Mouse (Mus musculus) forebrain, embryonic 11.5 days (tissue): ENCODE data around the gene Myo3b. TPM values are rescaled to one million over a fixed set of nuclear protein-coding genes. Genes with fewer than 3 reads are reported as not detected.

Source experiments
- ATAC-seq: fragments of 200-750 bp; cut with Nextera tagmentation; replicated peaks from 2 replicates; pipeline ENCODE4 v1.8.0; 2017; ENCODE audit warnings: moderate TSS enrichment; ENCODE audit not compliant: low FRiP score
- DNase-seq: peaks from one replicate; pipeline ENCODE4 v3.0.0-alpha.2; 2017; ENCODE audit warnings: low spot score
- H3K27ac ChIP-seq: fragments of 300-500 bp; sonication (generic); 2 replicates; pipeline ENCODE4 v1.5.1; 2014; ENCODE audit warnings: low read depth, low read length
- H3K27me3 ChIP-seq: fragments of 300-500 bp; sonication (generic); 2 replicates; pipeline ENCODE4 v1.6.1; 2014; ENCODE audit warnings: mild to moderate bottlenecking, low read length, mixed read lengths; ENCODE audit not compliant: control insufficient read depth, insufficient read depth
- H3K36me3 ChIP-seq: fragments of 300-500 bp; sonication (generic); 2 replicates; pipeline ENCODE4 v1.6.1; 2014; ENCODE audit warnings: mild to moderate bottlenecking, low read length, moderate library complexity, mixed read lengths; ENCODE audit not compliant: control insufficient read depth, insufficient read depth
- H3K4me1 ChIP-seq: fragments of 300-500 bp; sonication (generic); replicated peaks from 2 replicates; pipeline ENCODE4 v1.6.1; 2014; ENCODE audit warnings: low read length, mixed read lengths; ENCODE audit not compliant: control insufficient read depth, insufficient read depth
- H3K4me2 ChIP-seq: fragments of 300-500 bp; sonication (generic); 2 replicates; pipeline ENCODE4 v1.6.1; 2014; ENCODE audit warnings: low read depth, mild to moderate bottlenecking, low read length, moderate library complexity, mixed read lengths; ENCODE audit not compliant: severe bottlenecking
- H3K4me3 ChIP-seq: fragments of 300-500 bp; sonication (generic); 2 replicates; pipeline ENCODE4 v1.5.1; 2014; ENCODE audit warnings: low read depth, low read length
- H3K9ac ChIP-seq: fragments of 300-500 bp; sonication (generic); 2 replicates; pipeline ENCODE4 v1.6.1; 2014; ENCODE audit warnings: low read length
- H3K9me3 ChIP-seq: fragments of 300-500 bp; sonication (generic); 2 replicates; pipeline ENCODE4 v1.6.1; 2016; ENCODE audit warnings: low read length, mixed read lengths; ENCODE audit not compliant: control insufficient read depth
- WGBS: fragments of 180-500 bp; shearing (Covaris S2); extraction: QIAGEN DNeasy Blood & Tissue Kit; methylation state at CpG from one replicate; pipeline ENCODE4 v1.1.7; 2014; 5-methylcytosine and 5-hydroxymethylcytosine counted together
- polyA plus RNA-seq: library from polyadenylated mRNA; unstranded; fragments of >200 nt; fragmentation: Nextera tagmentation; extraction: Ambion mirVana; gene quantifications from 2 replicates; pipeline ENCODE4 v1.2.1, GENCODE M21; 2014

Myo3b gene
- polyA plus RNA-seq, 1 experiment from 2014 or later: not detected

DNA sequence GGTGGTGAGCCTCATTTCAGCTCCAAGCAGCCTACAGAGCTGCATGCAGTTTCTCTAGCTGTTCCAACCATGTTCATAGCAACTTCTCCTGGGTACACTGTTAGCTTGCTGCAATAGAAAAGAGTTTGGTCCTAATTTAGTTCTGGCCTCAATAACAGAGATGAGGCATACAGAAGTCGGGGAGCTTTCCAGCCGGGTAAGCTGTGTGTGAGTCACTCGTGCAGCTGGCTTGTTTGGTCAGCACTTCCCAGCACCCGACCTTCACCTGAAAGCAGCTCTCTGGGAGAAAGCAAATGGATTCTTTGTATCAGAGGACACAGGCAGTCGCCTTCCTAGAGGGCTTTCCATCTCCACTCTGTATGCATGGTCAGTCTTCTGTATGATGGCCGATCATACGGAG is 70.1 kb downstream of the Myo3b start:
- no peak overlapping the region for H3K27ac ChIP-seq
- H3K36me3 ChIP-seq: no peaks in the 10 kb centered on the region
- peak; percentile 18 for DNase-seq
- no peak overlapping the region for H3K9ac ChIP-seq
- H3K4me3 ChIP-seq: no peak overlapping the region
- no peaks in the 10 kb centered on the region for H3K4me1 ChIP-seq
- H3K27me3 ChIP-seq: no peaks in the 10 kb centered on the region
- no peak for ATAC-seq
- WGBS: 71% methylated on average over 7 of the region's 7 CpGs
- no peak overlapping the region for H3K4me2 ChIP-seq
- H3K9me3 ChIP-seq: no peaks in the 10 kb centered on the region

DNA sequence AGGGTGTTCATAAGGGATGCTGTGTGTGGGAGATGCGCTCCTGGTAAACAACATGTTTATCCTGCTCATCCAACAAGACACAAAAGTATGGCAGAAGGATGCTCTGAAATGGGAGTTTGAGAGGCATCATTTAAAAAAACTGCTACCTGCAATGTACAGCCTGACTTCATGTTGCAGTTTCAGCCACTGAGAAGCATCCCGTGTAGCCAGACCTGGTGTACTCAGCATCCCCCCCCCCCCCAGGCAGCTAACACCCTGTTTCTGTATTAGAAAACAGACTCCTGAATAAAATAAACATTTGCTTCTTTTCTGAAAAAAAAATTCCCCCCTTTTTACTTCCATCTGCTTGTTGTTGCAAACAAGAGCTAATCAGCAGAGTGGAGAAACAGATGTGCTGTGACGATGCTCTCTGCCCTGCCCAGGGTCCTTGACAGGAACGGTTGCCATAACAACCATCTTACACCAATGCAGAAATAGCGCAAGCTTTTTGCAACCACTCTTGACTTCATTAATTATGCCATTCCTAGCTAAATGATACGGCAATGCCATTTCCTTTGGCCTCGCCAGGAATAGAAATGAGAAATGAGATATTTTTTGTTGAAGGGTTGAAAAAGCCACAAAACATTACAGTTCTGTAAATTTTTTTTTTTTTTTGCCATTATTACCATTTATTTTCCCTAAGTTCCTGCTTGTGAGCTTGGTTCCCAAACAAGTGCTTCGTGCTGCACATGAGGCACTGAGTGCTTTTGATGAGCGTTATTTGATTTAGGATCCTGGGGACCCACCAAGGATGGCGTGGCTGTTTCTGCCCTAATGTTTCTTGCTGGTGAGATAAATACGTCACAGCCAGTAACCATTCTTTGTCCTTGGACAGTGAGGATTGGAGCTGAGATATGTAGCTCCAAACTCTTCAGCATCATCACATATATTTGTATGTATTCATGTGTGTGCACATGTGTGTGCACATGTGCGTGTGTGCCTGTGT is 75.2 kb downstream of the Myo3b start:
- H3K9me3 ChIP-seq: no peaks in the 10 kb centered on the region
- no peaks in the 10 kb centered on the region for H3K4me1 ChIP-seq
- peak; percentile 64 for ATAC-seq
- H3K4me3 ChIP-seq: no peak overlapping the region
- H3K9ac ChIP-seq: no peak overlapping the region
- peak overlapping the region; percentile 42; the same call in 1 of the 2 replicates for H3K27ac ChIP-seq
- no peak overlapping the region for H3K4me2 ChIP-seq
- no peaks in the 10 kb centered on the region for H3K36me3 ChIP-seq
- H3K27me3 ChIP-seq: no peaks in the 10 kb centered on the region
- DNase-seq: no peak
- 62% methylated on average over 12 of the region's 12 CpGs for WGBS

DNA sequence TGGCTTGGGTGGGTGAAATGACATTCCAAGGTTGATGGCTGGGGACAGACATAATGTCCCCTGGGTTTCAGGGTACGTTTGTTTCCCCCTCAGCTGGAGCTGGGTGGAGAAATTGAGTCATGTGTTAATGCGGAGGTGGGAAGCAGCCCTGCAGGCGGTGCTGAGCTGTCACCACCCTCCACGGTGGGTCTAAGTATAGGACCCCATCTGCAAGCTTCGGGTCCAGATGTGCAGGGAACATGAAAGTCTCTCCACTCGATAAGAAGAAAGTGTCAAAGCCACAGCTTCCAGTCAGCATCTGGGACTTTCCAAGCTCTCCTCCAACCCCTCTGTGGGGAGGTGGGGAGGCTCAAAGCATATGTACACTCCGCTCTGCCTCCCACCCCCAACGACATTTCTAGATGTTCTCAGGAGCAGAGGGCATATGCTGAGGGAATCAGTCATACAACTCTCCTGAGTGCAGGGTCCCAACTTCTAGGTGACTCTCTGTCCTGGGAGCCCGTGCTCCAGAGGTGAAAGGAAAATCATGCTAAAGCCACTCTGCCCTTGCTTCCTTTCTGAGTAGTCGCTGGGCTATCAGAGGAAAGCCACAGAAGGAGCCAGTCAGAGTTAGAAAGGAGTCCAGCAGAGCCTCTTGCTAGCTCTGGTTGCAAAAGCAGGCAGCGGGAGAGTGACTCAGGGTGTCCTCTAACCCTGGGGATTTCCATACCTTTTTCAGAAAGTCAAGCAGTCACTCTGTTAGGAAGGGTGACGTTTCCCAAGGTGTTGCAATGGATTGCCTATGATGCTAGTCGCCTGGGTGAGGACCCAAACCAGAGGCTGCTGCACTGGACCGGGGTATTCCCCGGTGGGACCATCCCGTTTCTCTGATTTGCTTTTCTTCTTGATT is 79.7 kb downstream of the Myo3b start:
- Histone ChIP-seq H3K4me1 (no peaks in the 10 kb centered on the region), H3K4me3 (no peak overlapping the region), H3K9me3 (no peaks in the 10 kb centered on the region), H3K27me3 (no peaks in the 10 kb centered on the region), H3K9ac (no peak overlapping the region), H3K27ac (no peak overlapping the region), H3K36me3 (no peaks in the 10 kb centered on the region), H3K4me2 (no peak overlapping the region)
- WGBS: 75% methylated on average over 16 of the region's 16 CpGs
- no peak for ATAC-seq
- DNase-seq: no peak

- no peak for DNase-seq
- 93% methylated on average over 2 of the region's 2 CpGs for WGBS
Observed at GRCm38 (mm10) chr2:70119265-70119663, 80.3 kb downstream of the Myo3b start.

DNA sequence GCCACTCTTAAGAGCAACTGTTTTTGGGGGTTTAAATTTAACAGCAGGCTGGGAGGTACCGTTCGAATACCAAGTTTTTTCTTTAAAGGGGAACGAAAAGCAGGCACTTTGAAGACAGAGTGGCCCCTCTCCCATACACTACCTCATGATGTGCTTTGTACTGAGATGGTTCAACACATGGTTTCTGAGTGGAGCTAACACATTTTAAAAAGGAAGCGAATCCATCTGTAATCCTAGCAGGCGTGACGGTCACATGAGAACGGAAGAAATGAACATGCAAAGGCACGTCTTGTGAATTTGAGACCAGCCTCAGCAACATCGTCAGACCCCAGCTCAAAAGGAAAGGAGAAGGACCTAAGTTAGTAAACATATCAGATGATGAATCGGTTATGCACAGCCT is 87.4 kb downstream of the Myo3b start:
- 76% methylated on average over 10 of the region's 10 CpGs for WGBS
- Histone ChIP-seq H3K4me1 (peaks cover 3% of the 10 kb centered on the region; the same call in 1 of the 2 replicates), H3K9ac (no peak overlapping the region)

More at GRCm38 (mm10) chr2:70119265-70119663, 80.3 kb downstream of the Myo3b start:
- Histone ChIP-seq H3K4me1 (no peaks in the 10 kb centered on the region), H3K4me3 (no peak overlapping the region), H3K27me3 (no peaks in the 10 kb centered on the region), H3K27ac (no peak overlapping the region), H3K9ac (no peak overlapping the region), H3K4me2 (no peak overlapping the region), H3K9me3 (no peaks in the 10 kb centered on the region), H3K36me3 (no peaks in the 10 kb centered on the region)
- ATAC-seq: no peak

GRCm38 (mm10) chr2:70126783-70127182 is 87.9 kb downstream of the Myo3b start:
- Histone ChIP-seq H3K27ac (no peak overlapping the region), H3K27me3 (peaks cover 1% of the 10 kb centered on the region; the same call in 1 of the 2 replicates), H3K4me2 (peak overlapping the region; percentile 12), H3K4me3 (no peak overlapping the region), H3K9ac (no peak overlapping the region), H3K4me1 (peaks cover 3% of the 10 kb centered on the region; the same call in 1 of the 2 replicates), H3K9me3 (no peaks in the 10 kb centered on the region), H3K36me3 (no peaks in the 10 kb centered on the region)
- under 1% methylated on average over 13 of the region's 13 CpGs for WGBS
- DNase-seq (peak; percentile 93), ATAC-seq (peak; percentile 53)

More for the DNA sequence above, 87.4 kb downstream of the Myo3b start:
- H3K4me2 ChIP-seq: no peak overlapping the region; the same call in 1 of the 2 replicates
- H3K27ac ChIP-seq: no peak overlapping the region
- H3K9me3 ChIP-seq: no peaks in the 10 kb centered on the region
- ATAC-seq: no peak
- no peaks in the 10 kb centered on the region for H3K36me3 ChIP-seq
- no peak for DNase-seq
- no peak overlapping the region for H3K4me3 ChIP-seq
- no peaks in the 10 kb centered on the region for H3K27me3 ChIP-seq

DNA sequence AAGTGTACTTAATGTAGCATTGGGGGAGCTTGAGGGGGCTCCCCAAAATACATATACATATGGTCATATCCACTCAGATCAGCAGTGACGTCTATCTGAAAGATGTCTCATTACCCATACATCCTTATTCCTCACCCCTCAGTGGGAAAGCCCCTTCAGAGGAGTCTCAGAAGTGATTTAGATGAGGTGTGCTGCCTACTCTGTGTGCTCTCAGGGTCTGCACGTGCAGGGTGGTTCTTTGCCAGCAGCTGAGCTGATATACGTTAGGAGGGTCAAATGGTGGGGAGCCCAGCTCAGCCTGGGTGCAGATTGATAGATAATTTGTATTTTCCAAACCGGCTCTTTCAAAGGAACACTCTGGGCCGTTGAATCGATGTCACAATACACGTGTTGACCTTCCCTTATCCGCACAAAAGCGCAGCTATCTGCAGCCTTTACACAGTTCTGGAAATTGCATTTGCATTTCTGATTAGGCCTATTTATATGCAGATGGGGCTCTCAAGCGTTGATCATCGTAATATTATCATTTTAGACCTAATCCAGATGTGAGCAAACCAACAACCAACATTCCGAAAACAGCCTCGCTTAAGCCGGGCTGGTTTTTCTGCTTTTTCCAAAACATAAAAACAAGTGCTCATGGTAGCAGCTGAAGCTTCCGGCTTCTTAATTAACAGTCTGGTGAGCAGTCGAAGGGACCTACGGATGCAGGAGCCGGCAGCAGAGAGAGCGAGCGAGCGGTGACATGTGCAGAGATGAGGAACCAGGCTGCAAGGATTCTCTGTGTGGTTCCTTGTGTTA is 88.6 kb downstream of the Myo3b start:
- Histone ChIP-seq H3K36me3 (no peaks in the 10 kb centered on the region), H3K4me2 (peak overlapping the region; percentile 12; the same call in 1 of the 2 replicates), H3K27me3 (peaks cover 2% of the 10 kb centered on the region; the same call in 1 of the 2 replicates), H3K9ac (no peak overlapping the region), H3K9me3 (no peaks in the 10 kb centered on the region), H3K4me1 (peaks cover 3% of the 10 kb centered on the region; the same call in 1 of the 2 replicates), H3K4me3 (no peak overlapping the region), H3K27ac (peak overlapping the region; percentile 8; the same call in 1 of the 2 replicates)
- ATAC-seq (peak; percentile 84), DNase-seq (peak; percentile 61)
- 5% methylated on average over 21 of the region's 21 CpGs for WGBS
